Mouse (Mus musculus) heart, embryonic 16.5 days (tissue): Measurements from ENCODE around the gene Dnajc6. TPM values are rescaled to one million over a fixed set of nuclear protein-coding genes. Genes with fewer than 3 reads are reported as not detected.

ENCODE experiments used
- ATAC-seq: fragments of 200-750 bp; cut with Nextera tagmentation; replicated peaks from 2 replicates; pipeline ENCODE4 v1.8.0; 2017; ENCODE audit warnings: moderate number of reproducible peaks; ENCODE audit not compliant: insufficient read depth, low FRiP score; ENCODE audit errors: extremely low read depth
- H3K27ac ChIP-seq: fragments of 300-500 bp; sonication (generic); 2 replicates; pipeline ENCODE4 v1.5.1; 2014; ENCODE audit warnings: mild to moderate bottlenecking, low read length, control low read depth, moderate library complexity
- H3K27me3 ChIP-seq: fragments of 300-500 bp; sonication (generic); 2 replicates; pipeline ENCODE4 v1.6.1; 2014; ENCODE audit warnings: low read length, mixed read lengths; ENCODE audit not compliant: control insufficient read depth, insufficient read depth
- H3K36me3 ChIP-seq: fragments of 300-500 bp; sonication (generic); 2 replicates; pipeline ENCODE4 v1.6.1; 2014; ENCODE audit not compliant: control insufficient read depth, insufficient read depth
- H3K4me1 ChIP-seq: fragments of 300-500 bp; sonication (generic); 2 replicates; pipeline ENCODE4 v1.6.1; 2014; ENCODE audit warnings: low read length, mixed read lengths; ENCODE audit not compliant: control insufficient read depth, insufficient read depth
- H3K4me2 ChIP-seq: fragments of 300-500 bp; sonication (generic); 2 replicates; pipeline ENCODE4 v1.6.1; 2014; ENCODE audit warnings: low read depth, mild to moderate bottlenecking, control low read depth, low read length
- H3K4me3 ChIP-seq: fragments of 300-500 bp; sonication (generic); 2 replicates; pipeline ENCODE4 v1.5.1; 2014; ENCODE audit warnings: mild to moderate bottlenecking, control low read depth, low read length
- H3K9ac ChIP-seq: fragments of 300-500 bp; sonication (generic); 2 replicates; pipeline ENCODE4 v1.6.1; 2014; ENCODE audit warnings: low read length, control low read depth
- H3K9me3 ChIP-seq: fragments of 300-500 bp; sonication (generic); replicated peaks from 2 replicates; pipeline ENCODE4 v1.6.1; 2016; ENCODE audit warnings: low read length; ENCODE audit not compliant: control insufficient read depth
- WGBS: fragments of 180-500 bp; shearing (Covaris S2); extraction: QIAGEN DNeasy Blood & Tissue Kit; methylation state at CpG from one replicate; pipeline ENCODE4 v1.1.7; 2014; 5-methylcytosine and 5-hydroxymethylcytosine counted together
- polyA plus RNA-seq: library from polyadenylated mRNA; unstranded; fragments of >200 nt; fragmentation: Nextera tagmentation; extraction: Ambion mirVana; gene quantifications from 2 replicates; pipeline ENCODE4 v1.2.1, GENCODE M21; 2015

Dnajc6 gene
- polyA plus RNA-seq, 1 experiment from 2014 or later = 1.7 TPM

GRCm38 (mm10) chr4:101669161-101669560 lies 172.7 kb downstream of the Dnajc6 start:
- Histone ChIP-seq H3K36me3 (no peaks in the 10 kb centered on the region), H3K27ac (no peak overlapping the region), H3K4me3 (no peak overlapping the region), H3K4me1 (no peaks in the 10 kb centered on the region), H3K27me3 (no peaks in the 10 kb centered on the region), H3K4me2 (no peak overlapping the region), H3K9me3 (peaks cover 5% of the 10 kb centered on the region; the same call in 1 of the 2 replicates), H3K9ac (no peak overlapping the region)
- no peak for ATAC-seq
- WGBS = 62% methylated on average over 5 of the region's 5 CpGs

GRCm38 (mm10) chr4:101669811-101670210 lies 173.4 kb downstream of the Dnajc6 start:
- Histone ChIP-seq H3K4me3 (no peak overlapping the region), H3K9me3 (peaks cover 5% of the 10 kb centered on the region; the same call in 1 of the 2 replicates), H3K27me3 (no peaks in the 10 kb centered on the region), H3K9ac (no peak overlapping the region), H3K27ac (no peak overlapping the region), H3K4me1 (no peaks in the 10 kb centered on the region), H3K4me2 (no peak overlapping the region), H3K36me3 (no peaks in the 10 kb centered on the region)
- WGBS = 70% methylated on average over 5 of the region's 5 CpGs
- ATAC-seq = no peak

- Histone ChIP-seq H3K27me3 (no peaks in the 10 kb centered on the region), H3K27ac (no peak overlapping the region), H3K4me1 (no peaks in the 10 kb centered on the region), H3K4me3 (no peak overlapping the region), H3K9ac (no peak overlapping the region), H3K9me3 (no peaks in the 10 kb centered on the region), H3K36me3 (no peaks in the 10 kb centered on the region), H3K4me2 (no peak overlapping the region)
- WGBS = 62% methylated on average over 5 of the region's 5 CpGs
- no peak for ATAC-seq
These were observed 178.3 kb downstream of the Dnajc6 start for GRCm38 (mm10) chr4:101674790-101675189.

DNA sequence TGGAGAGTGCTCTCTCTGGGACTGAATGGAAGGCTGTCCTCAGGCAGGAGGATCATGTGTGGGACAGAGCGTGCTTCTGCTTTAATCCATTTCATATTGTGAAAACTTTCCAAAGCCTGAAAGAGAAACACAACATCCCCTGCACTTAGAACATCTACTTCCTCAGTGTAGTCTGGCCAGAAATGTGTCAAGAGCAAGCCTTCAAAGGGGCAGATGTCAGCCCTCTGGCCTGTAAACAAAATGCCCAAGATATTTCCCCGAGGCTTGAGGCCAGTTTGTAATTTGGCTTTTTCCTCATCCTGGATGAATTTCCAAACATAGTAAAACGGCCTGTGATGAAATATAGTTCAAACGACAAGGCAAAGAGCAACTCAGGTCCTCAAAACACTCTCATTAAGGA lies 179.3 kb downstream of the Dnajc6 start:
- no peaks in the 10 kb centered on the region for H3K36me3 ChIP-seq
- no peak overlapping the region for H3K27ac ChIP-seq
- ATAC-seq = no peak
- no peaks in the 10 kb centered on the region for H3K9me3 ChIP-seq
- no peak overlapping the region for H3K4me3 ChIP-seq
- 46% methylated on average over 4 of the region's 4 CpGs for WGBS
- no peak overlapping the region for H3K4me2 ChIP-seq
- no peak overlapping the region for H3K9ac ChIP-seq
- no peaks in the 10 kb centered on the region for H3K4me1 ChIP-seq
- H3K27me3 ChIP-seq = no peaks in the 10 kb centered on the region

DNA sequence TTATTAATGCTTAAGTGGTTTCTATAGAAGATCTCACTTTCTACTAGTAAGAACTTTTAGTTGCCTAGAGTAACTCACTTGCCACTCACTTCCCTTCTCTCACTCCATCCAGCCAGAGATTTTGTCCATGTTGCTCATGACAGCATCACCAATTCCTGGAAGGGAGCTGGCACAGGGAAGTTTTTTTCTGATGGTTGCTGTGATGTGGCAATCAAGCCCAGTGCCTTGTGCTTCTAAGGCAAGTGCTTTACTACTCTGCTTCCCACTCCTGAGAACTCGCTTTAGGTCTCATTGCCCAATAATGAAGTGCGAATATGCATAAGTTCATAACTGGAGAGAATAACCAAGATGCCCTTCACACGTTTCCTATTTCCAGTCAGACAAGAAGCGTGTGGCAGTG lies 186.2 kb downstream of the Dnajc6 start:
- Histone ChIP-seq H3K4me1 (no peaks in the 10 kb centered on the region), H3K9ac (no peak overlapping the region), H3K4me2 (no peak overlapping the region), H3K9me3 (no peaks in the 10 kb centered on the region), H3K36me3 (no peaks in the 10 kb centered on the region), H3K4me3 (no peak overlapping the region), H3K27me3 (no peaks in the 10 kb centered on the region), H3K27ac (no peak overlapping the region)
- ATAC-seq = no peak
- WGBS = 79% methylated on average over 4 of the region's 4 CpGs

GRCm38 (mm10) chr4:101683086-101683485 lies 186.6 kb downstream of the Dnajc6 start:
- Histone ChIP-seq H3K36me3 (no peaks in the 10 kb centered on the region), H3K27ac (no peak overlapping the region), H3K9me3 (no peaks in the 10 kb centered on the region), H3K4me2 (no peak overlapping the region), H3K4me1 (no peaks in the 10 kb centered on the region), H3K27me3 (no peaks in the 10 kb centered on the region), H3K9ac (no peak overlapping the region), H3K4me3 (no peak overlapping the region)
- ATAC-seq = no peak
- WGBS = 58% methylated on average over 3 of the region's 3 CpGs

DNA sequence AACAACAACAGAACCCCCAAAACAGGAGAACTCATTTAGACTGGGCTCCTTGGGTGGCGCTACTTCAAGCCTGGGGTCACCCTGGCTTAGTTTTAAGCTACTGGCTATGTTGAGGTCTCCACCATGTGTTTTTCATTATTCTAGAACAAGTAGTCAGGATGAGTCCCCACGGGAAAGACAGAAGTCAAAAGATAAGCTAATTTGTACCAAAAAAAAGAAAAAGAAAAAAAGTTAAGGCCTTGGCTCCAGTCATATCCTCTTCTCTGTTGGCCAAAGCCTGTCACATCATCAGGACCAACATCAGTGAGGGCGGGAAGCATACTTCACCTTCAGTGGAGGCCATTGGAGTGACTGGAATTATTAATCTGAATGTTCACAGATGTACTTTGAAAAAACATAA lies 188.4 kb downstream of the Dnajc6 start:
- no peak overlapping the region for H3K27ac ChIP-seq
- no peak for ATAC-seq
- H3K4me1 ChIP-seq = no peaks in the 10 kb centered on the region
- H3K4me3 ChIP-seq = no peak overlapping the region
- WGBS = 72% methylated on average over 3 of the region's 3 CpGs
- no peaks in the 10 kb centered on the region for H3K9me3 ChIP-seq
- no peaks in the 10 kb centered on the region for H3K36me3 ChIP-seq
- no peaks in the 10 kb centered on the region for H3K27me3 ChIP-seq
- H3K9ac ChIP-seq = no peak overlapping the region
- no peak overlapping the region for H3K4me2 ChIP-seq

GRCm38 (mm10) chr4:101686227-101686810 lies 189.9 kb downstream of the Dnajc6 start:
- Histone ChIP-seq H3K9ac (no peak overlapping the region), H3K27me3 (no peaks in the 10 kb centered on the region), H3K9me3 (no peaks in the 10 kb centered on the region), H3K36me3 (no peaks in the 10 kb centered on the region), H3K27ac (no peak overlapping the region), H3K4me3 (no peak overlapping the region), H3K4me2 (no peak overlapping the region), H3K4me1 (no peaks in the 10 kb centered on the region)
- ATAC-seq = no peak
- 63% methylated on average over 13 of the region's 13 CpGs for WGBS

DNA sequence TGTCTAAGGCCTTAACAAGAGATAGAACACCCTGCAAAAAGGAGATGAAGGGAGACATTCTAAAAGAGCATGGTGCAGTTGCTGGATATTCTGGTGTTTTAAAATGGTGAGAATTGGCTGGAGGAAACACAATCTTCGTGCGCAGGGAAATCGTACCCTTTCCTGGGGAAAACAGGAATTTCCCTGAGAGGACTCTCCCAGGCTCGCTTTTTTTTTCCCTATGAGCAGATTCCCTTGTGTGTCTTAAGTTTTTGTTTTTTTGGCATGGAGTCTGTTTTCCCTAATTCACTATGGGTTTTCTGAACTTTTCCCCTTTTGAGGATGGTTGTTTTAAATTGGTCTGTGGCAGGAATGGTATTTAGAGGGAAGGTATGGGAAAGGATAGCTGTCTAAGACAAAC lies 192.8 kb downstream of the Dnajc6 start:
- ATAC-seq = no peak
- Histone ChIP-seq H3K9me3 (no peaks in the 10 kb centered on the region), H3K36me3 (no peaks in the 10 kb centered on the region), H3K27me3 (no peaks in the 10 kb centered on the region), H3K4me3 (no peak overlapping the region), H3K27ac (0 out of 2 replicates have a peak overlapping the region, but pooled peaks have one; percentile 10), H3K9ac (no peak overlapping the region), H3K4me1 (no peaks in the 10 kb centered on the region), H3K4me2 (no peak overlapping the region)
- 83% methylated on average over 4 of the region's 4 CpGs for WGBS
